Mouse (Mus musculus): ENCODE measurements around the gene Stim1.

- TF ChIP-seq POLR2A (IDR thresholded peaks at IDR 0.05; ENCODE audit: extremely low read depth, insufficient read depth, low read length) (no peak), CTCF (IDR thresholded peaks at IDR 0.05; ENCODE audit: low read depth, low read length) (no peak)
Measured at GRCm38 (mm10) chr7:102281403-102281802, 13.8 kb downstream of the Stim1 start.
